Mouse (Mus musculus): ENCODE data around the gene Gm20431. TPM values are rescaled to one million over a fixed set of nuclear protein-coding genes. Genes with fewer than 3 reads are reported as not detected.
A peak's percentile ranks its signal among the peaks of the same experiment; 100 is the strongest.

Gm20431 gene
- total RNA-seq (2021) = 12.1 and 15.7 TPM in 2 replicates
- long read RNA-seq, partial matches to known transcripts = 4 of 4 reads
- long read RNA-seq, other reads (novel, unspliced or antisense) = 0 of 4 reads

DNA sequence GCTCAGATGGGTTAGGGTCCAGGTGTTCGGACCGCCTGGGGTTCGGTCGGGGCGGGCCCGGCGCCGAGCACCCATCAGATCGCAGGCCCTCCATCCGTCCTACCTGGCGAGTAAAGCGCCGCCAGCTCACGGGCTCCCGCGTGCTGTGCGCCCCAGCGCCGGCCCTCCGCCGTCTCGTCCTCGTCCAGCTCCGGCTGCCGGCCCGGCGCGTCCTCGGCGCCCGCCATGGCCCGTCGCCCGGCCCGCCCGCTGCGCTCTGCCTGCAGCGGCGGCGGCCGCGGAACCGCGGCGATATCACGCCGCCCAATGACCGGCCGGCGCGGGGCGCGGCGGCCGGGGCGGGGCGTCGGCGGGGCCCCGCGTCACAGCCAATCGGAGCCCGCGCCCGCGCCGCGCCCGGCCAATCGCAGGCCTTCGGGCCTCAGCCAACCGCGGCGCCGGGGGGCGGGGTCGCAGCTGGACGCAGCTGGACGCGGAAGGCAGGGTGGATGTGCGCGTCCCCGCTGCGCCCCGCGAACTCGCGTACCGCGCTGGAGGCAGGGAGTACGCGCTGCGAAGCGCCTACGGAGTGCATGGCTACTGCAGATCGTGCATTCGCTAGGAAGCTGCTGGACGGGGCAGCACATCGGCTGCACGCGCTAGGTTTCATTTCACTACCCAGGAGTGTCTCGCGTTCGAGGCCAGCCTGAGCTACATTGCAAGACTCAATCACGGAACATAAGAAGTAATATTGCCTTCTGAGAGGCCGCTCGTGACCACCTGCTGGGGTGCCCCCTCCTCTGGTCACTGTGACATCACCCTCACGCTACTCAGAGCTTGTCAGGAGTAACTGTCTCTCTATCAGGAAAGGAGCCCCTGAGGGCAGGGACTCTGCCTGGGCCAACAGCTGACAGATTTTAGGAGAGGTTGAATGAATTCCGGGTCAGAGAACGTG lies at the start of gene Gm20431:
Gene Gm20431, minus strand, starts transcription at position 227 of the 934 bp plus-strand sequence.
- DNase-seq = peak; percentile 99

DNA sequence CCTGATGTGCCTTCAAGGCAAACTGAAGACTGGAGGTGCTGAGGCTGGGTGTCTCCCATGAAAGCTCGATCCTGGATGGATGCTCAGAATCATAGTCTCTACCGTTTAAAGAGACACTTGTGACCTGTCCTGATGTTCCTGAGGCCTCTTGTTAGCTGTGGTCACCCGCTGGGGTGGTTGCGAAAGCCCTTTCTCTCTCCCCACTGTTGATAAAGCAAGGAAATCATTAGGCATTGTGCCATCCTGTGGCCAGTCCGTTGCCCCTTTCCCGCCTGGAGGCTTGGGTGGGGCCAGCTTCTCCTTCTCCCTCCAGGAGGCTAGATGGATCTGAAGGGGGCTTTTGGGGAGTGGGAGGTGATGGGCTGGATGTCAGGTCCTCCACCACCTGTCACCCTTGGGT lies 49.3 kb upstream of the Gm20431 start:
- no peak for DNase-seq

DNA sequence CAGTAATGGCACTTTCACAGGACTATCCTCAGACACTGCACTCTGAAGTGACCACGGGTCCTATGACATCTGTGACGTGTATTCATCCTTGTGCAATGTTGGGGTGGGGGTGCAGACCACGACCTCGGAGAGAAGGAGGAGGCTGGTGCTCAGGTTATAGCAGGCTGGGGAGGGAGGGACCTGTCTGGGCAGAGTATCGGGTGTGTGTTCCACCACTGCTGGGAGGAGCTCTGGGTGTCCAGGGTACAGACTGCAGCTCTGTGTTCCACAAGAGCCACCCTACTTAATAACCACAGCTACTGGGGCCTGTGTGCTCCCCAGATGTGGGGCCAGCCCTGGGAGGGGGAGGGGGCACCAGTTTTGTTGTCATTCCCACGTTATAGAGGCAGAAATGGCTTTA lies 48.7 kb upstream of the Gm20431 start:
- DNase-seq = no peak

- peak; percentile 50 for DNase-seq
These were observed 47.1 kb upstream of the Gm20431 start for GRCm38 (mm10) chr2:167708373-167708772.

DNA sequence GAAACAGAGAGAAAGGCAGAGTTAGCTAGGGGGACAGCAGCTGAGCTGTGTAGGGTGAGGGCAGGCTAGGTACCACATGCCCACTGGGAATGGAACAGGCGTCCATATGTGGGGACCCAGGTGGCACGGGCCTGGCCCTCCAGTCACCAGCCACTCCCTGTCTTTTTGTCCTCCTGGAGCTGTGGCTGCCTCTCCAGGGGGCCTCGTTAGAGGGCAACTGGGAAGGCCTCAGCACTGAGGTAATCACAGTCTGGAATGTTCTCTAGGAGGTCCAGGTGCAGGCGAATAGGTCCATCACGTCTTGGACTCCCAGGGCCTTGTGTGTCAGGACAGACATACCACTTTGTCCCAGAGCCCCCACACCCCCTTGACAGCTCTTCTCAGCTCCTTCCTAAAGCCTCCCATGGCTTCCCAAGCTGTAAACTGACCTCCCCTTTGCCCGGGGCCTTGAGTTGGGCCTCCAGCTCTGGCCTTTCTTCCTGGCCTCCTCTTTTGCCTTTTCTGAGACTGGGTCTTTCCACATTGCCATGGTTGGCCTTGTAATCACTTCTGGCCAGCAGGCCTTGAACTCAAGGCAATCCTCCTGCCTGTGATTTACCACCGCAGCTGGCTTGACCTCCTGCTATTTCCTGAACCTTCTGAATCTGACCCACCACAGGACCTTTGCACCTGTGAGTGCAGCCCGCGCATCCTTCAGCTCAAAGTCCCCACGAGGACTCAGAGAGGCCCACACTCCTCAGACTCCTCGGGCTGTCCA lies 45.1 kb upstream of the Gm20431 start:
- DNase-seq = no peak

DNA sequence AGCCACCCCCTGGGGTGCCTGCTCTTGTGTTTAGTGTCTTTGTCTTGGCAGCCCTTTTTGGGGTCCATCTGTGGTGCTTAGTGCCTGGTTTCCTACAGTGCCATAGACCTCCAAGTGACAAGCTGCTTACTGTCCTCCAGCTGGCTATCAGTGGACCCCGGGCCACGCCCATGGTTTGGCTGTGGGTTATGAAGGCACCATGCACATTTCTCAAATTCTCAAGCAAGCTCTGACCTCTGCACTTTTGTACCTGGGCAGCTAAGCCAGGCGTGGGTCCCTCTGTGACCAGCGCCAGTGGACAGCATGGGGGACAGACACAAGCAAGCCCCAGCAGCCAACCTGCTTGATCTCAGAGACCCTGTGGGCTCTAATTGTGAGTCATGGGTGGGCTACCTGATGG lies 43.1 kb upstream of the Gm20431 start:
- no peak for DNase-seq

DNA sequence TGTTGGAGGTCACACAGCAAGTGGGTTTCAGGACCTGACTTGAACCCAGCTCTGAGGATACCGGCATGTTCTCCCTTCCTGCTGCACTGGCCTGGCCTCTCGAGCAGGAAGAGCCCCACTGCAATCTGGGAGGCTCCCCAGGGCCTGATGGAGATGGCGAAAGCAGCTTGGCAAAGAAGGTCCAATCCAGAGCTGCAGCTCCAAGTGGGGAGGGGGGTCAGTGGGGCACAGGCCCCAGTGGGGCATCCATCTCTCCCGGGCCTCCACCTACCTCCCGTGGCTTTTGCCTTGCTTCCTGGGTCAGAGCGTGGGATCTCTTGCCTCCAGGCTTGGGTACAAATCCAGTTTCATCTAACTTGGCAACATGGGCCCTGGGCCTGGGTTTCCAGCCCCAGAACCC lies 40.8 kb upstream of the Gm20431 start:
- peak; percentile 45 for DNase-seq

GRCm38 (mm10) chr2:167701472-167701871 lies 40.2 kb upstream of the Gm20431 start:
- DNase-seq = no peak

DNA sequence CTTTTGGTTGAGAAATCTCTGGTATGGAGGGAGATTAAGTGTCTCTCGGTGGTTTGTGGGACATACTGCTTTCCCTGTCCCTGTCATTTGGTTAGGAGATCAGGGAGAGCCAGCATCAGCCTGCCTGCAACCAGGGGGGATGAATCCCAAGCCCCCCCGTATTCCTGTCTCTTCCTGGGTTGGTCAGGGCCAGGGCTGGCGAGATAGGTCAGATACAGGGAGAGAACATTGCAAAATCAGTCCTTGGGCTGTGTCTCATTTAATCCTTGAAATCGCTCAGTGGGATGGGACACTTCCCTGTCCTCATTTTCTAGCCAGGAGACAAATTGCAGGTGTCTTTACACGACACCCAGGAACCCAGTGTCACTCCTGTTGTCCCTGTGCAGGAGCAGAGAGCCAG lies 38.7 kb upstream of the Gm20431 start:
- no peak for DNase-seq

DNA sequence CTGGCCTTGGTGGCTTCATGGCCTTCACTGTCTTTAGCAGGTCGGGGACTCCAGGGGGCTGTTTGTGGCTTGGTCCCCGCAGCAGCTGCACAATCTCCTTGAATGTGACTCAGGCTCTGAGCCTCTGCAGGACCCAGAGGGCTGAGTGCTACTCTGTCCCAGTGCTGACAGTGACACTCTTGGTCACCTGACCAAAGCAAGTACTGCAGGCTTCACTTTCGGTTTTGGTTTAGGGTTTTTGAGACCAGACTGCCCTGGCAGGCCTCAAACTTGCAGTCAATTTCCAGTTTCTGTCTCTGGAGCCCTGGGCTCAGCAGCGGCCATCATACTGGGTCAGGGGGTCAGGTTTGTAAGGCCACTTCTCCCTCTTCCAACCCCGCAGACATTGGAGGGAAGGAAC lies 36.6 kb upstream of the Gm20431 start:
- peak; percentile 67 for DNase-seq

- peak; percentile 58 for DNase-seq
These were observed 34.8 kb upstream of the Gm20431 start for GRCm38 (mm10) chr2:167696143-167696542.

DNA sequence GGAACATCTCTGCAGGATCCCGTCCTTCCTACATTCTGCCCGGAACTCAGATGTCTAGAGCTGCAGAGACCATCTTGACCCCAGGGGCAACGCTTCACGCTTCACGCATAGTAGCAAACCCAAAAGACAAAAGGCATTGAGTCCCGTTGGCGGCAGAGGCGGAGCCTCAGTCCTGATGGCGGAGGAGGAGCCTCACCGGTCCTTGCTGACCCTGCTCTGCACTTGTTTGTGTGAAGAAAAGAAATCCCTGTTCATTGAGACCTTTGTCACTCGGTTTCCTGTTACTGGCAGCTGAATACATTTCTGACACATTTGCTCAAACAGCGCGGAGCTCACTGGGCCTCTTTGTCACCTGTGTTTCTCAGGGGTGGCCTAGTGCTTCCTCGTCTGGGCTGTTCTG lies 34.2 kb upstream of the Gm20431 start:
- DNase-seq = no peak

DNA sequence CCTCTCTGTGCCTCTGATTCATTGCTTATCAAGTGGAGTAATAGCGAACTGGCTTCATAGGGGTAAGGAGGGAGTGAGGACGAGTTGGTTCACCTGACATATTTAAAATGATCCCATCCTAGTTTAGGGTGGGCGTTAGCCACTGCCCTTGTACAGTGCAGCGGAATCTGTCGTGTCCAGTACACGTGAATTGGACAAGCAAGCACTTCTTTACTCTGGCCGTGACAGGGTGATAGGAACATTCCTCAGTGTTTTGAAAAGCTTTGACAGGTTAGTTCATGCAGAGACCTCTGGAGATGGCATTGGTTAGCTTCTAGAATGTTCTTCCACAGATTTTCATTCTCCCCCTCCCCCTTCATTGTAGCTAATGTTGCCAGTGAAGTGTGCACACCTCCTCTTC lies 33.7 kb upstream of the Gm20431 start:
- no peak for DNase-seq

DNA sequence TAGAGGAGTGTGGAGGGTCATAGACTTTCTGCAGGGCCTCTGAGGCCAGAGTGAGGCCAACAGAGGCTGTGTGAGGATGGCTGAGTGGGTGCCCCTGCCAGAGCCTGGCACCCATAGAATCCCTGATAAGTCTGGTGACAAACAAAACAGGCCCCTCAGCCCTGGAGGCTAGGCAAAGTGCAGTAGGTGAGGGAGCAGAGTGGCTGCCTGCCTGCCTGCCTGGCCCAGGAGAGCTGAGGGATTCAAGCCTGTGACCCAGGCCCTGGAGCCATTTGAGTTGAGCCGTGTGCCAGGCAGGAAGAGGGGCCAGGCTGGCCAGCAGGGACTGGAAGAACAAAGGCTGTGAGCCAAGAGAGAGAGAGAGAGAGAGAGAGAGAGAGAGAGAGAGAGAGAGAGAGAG lies 32.9 kb upstream of the Gm20431 start:
- DNase-seq = peak; percentile 46

- DNase-seq = no peak
These were observed 32.2 kb upstream of the Gm20431 start for GRCm38 (mm10) chr2:167693540-167693939.

GRCm38 (mm10) chr2:167692831-167693230 lies 31.5 kb upstream of the Gm20431 start:
- DNase-seq = no peak

DNA sequence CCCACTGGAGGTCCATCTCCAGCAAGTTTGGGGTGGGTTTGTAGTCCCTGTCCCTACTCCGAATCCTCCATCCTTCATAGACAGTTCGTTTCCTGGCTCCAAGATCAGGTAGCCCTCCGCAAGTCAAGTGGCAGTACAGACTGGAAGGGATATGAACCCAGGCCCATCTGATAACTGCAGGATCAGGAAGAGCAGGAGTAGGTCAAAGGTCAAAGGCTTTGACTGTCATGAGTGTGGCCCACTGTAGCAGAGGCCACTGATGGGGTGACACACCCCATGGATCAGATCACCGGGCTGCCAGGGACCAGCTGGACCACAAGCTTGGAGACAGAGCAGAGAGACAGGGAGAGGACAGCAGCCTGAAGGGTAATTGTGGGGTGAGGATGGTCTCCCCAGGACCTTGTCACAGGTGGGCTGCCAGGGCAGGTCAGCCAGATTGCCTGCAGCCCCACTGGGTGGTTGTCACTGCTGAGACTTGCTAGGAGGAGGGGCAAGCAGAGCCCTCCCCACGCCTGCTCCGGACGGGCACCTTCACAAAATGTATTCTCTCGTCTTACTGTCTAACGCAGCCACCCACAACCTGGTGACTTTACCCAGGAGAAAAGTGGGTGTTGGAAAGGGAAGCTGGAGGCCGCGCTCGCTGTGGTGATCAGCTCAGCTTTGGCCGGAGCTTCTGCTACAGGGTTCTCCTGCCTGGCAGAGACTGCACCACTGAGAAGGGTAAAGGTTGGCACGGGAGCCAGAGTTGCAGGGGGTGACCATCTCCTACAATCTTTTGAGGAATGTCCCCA lies 30.8 kb upstream of the Gm20431 start:
- DNase-seq = peak; percentile 31

- DNase-seq = no peak
These were observed 30.1 kb upstream of the Gm20431 start for GRCm38 (mm10) chr2:167691410-167691809.

- DNase-seq = no peak
These were observed 29.6 kb upstream of the Gm20431 start for GRCm38 (mm10) chr2:167690962-167691311.

- DNase-seq = peak; percentile 75
These were observed 29.1 kb upstream of the Gm20431 start for GRCm38 (mm10) chr2:167690219-167690961.

DNA sequence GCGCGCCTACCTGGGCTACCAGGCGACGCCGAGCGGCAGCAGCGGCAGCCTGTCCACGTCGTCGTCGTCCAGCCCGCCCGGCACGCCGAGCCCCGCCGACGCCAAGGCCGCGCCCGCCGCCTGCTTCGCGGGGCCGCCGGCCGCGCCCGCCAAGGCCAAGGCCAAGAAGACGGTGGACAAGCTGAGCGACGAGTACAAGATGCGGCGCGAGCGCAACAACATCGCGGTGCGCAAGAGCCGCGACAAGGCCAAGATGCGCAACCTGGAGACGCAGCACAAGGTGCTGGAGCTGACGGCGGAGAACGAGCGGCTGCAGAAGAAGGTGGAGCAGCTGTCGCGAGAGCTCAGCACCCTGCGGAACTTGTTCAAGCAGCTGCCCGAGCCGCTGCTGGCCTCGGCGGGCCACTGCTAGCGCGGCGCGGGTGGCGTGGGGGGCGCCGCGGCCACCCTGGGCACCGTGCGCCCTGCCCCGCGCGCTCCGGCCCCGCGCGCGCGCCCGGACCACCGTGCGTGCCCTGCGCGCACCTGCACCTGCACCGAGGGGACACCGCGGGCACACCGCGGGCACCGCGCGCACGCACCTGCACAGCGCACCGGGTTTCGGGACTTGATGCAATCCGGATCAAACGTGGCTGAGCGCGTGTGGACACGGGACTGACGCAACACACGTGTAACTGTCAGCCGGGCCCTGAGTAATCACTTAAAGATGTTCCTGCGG lies 28.4 kb upstream of the Gm20431 start, which contains the start of gene Tmem189:
Gene Tmem189, minus strand, starts transcription at position 322 of the 718 bp plus-strand sequence.
- peak; percentile 59 for DNase-seq

All from adrenal gland, postnatal 25 days (tissue).